9 mouse cellular contexts compared by ENCODE assay signal in genomic region chr5:122770806-122771261, GRCm38 (mm10). TPM values are rescaled to one million over a fixed set of nuclear protein-coding genes. Genes with fewer than 3 reads are reported as not detected.
A peak's percentile ranks its signal among the peaks of the same experiment; 100 is the strongest.
DNase-seq lines count a peak whose midpoint lies in the region; ATAC-seq and TF ChIP-seq lines count a peak whose summit lies in the region.
"Had no signal": no experiment of that assay in that cellular context is flagged by ENCODE, and none has a peak within 500 bp of the region (broad histone marks: within the 10 kb centered on the region; RNA-seq: fewer than 3 reads in every experiment).

No protein-coding gene starts in this region.

- peaks cover 81% of the 10 kb centered on the region for H3K4me1 ChIP-seq in E14TG2a.4 (replicated peaks; ENCODE audit: low read depth, low read length)
- peaks cover 19% of the 10 kb centered on the region; the same call in 1 of the 2 replicates for H3K4me1 ChIP-seq in heart, embryonic 12.5 days (replicated peaks)
- H3K4me1 ChIP-seq in megakaryocyte, embryonic 14.5 days = peaks cover 89% of the 10 kb centered on the region

- WGBS in heart, embryonic 12.5 days = 50% methylated on average over 10 of the region's 10 CpGs

- DNase-seq in 3134 (ENCODE audit: extremely low read depth, insufficient read length, low spot score) = peak; percentile 92
- peak; percentile 96 for DNase-seq in cerebellum, adult 9-11 months
- peak; percentile 83 to 93 for DNase-seq in kidney, postnatal 25 days
- DNase-seq in urinary bladder, postnatal 25 days (ENCODE audit: low spot score) = peak; percentile 66
- DNase-seq in embryo, embryonic 11 days = no peak

- peak overlapping the region; percentile 1; the same call in 1 of the 2 replicates for H3K4me2 ChIP-seq in heart, embryonic 12.5 days

- H3K9me3 ChIP-seq in E14TG2a.4 (ENCODE audit: low read length) = no peaks in the 10 kb centered on the region
- no peaks in the 10 kb centered on the region for H3K9me3 ChIP-seq in heart, embryonic 12.5 days (replicated peaks)
- no peaks in the 10 kb centered on the region for H3K9me3 ChIP-seq in megakaryocyte, embryonic 14.5 days

- TF ChIP-seq CTCF in E14TG2a.4 (conservative IDR thresholded peaks at IDR 0.05; ENCODE audit: low read length) = no peak

- ATAC-seq in heart, embryonic 12.5 days (ENCODE audit: insufficient number of reproducible peaks, low FRiP score) = 0 out of 2 replicates have a peak, but pooled peaks have one; percentile 44

- peak overlapping the region; percentile 77 for H3K27ac ChIP-seq in heart, embryonic 12.5 days (ENCODE audit: poor library complexity, severe bottlenecking)

- H3K9ac ChIP-seq in heart, embryonic 12.5 days = no peak overlapping the region

- H3K27me3 ChIP-seq in E14TG2a.4 (ENCODE audit: insufficient read depth, low read length) = peaks cover 8% of the 10 kb centered on the region; the same call in 1 of the 2 replicates
- H3K27me3 ChIP-seq in heart, embryonic 12.5 days (replicated peaks) = no peaks in the 10 kb centered on the region
- H3K27me3 ChIP-seq in megakaryocyte, embryonic 14.5 days (replicated peaks) = no peaks in the 10 kb centered on the region

- H3K4me3 ChIP-seq in E14TG2a.4 (replicated peaks; ENCODE audit: low read length) = peak overlapping the region; percentile 55
- no peak overlapping the region for H3K4me3 ChIP-seq in heart, embryonic 12.5 days
- H3K4me3 ChIP-seq in megakaryocyte, embryonic 14.5 days (replicated peaks) = peak overlapping the region; percentile 89
- H3K4me3 ChIP-seq: erythroblast, embryonic 14.5 days had no signal

- H3K36me3 ChIP-seq in E14TG2a.4 (ENCODE audit: insufficient read depth, low read length) = no peaks in the 10 kb centered on the region
- H3K36me3 ChIP-seq in heart, embryonic 12.5 days = 0 out of 2 replicates have a peak, but pooled peaks cover 6% of the 10 kb centered on the region
- peaks cover 51% of the 10 kb centered on the region for H3K36me3 ChIP-seq in megakaryocyte, embryonic 14.5 days (replicated peaks; ENCODE audit: low read length)

RNA-seq across cellular contexts. Expression of gene Camkk2, which starts 8.4 kb away (rescaled TPM):
- 18.4 and 19.4 TPM in 2 replicates for polyA plus RNA-seq in heart, embryonic 12.5 days (2016; fragmentation: Nextera tagmentation; extraction: Ambion mirVana)
- polyA plus RNA-seq in megakaryocyte, embryonic 14.5 days (2012; ENCODE audit: insufficient read depth, low replicate concordance) = 17.9 and 22.8 TPM in 2 replicates

RNA-seq across cellular contexts. Expression of gene Anapc5, which starts 50.3 kb away (rescaled TPM):
- 342 and 343 TPM in 2 replicates for polyA plus RNA-seq in heart, embryonic 12.5 days (2016; fragmentation: Nextera tagmentation; extraction: Ambion mirVana)
- 41.2 and 69.4 TPM in 2 replicates for polyA plus RNA-seq in megakaryocyte, embryonic 14.5 days (2012; ENCODE audit: insufficient read depth, low replicate concordance)
